Mouse (Mus musculus): ENCODE measurements around the gene Trpm2.

DNA sequence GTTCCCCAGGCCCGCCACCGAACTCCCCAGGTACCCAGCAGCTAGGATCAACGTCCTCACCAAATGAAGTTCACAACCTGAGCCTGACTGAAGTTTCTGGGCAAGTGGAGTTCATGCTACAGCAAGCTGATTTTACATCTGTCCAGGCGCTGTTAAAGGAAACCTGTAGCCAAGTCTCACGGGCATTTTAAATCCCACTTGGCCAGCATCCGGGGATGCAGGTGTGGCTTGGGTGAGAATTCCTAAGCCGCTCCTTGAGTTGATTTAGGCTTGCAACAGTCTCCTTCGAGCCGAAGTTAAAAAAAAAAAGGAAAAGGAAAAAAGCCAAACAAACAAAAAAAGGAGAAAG is 39.6 kb upstream of the Trpm2 start, which contains the start of gene Pfkl:
- TF ChIP-seq CTCF (IDR thresholded peaks at IDR 0.05; ENCODE audit: control insufficient read depth, insufficient read depth, insufficient replicate concordance, low read depth, low read length): no peak
- no peak for TF ChIP-seq POLR2A (IDR thresholded peaks at IDR 0.05; ENCODE audit: control insufficient read depth, low read depth, low read length)

Measured in testis, adult 2 months (tissue).